Mouse (Mus musculus) adrenal gland, postnatal 25 days (tissue): Measurements from ENCODE around the gene Eef1akmt3. TPM values are rescaled to one million over a fixed set of nuclear protein-coding genes. Genes with fewer than 3 reads are reported as not detected.
"Not testable (repeated sequence)": the region's sequence is repeated elsewhere in the genome, so short reads cannot be mapped to it uniquely, and the experiment has no call there.

Experiments
- DNase-seq: peaks from one replicate; pipeline ENCODE4 v3.0.0; 2021; ENCODE audit warnings: mixed read lengths
- total RNA-seq: library from RNA; stranded (reverse); gene quantifications from 2 replicates; pipeline ENCODE4 v1.2.3, GENCODE M21; 2021

The Eef1akmt3 gene
- total RNA-seq, 1 experiment from 2014 or later, result 0.49 TPM

DNA sequence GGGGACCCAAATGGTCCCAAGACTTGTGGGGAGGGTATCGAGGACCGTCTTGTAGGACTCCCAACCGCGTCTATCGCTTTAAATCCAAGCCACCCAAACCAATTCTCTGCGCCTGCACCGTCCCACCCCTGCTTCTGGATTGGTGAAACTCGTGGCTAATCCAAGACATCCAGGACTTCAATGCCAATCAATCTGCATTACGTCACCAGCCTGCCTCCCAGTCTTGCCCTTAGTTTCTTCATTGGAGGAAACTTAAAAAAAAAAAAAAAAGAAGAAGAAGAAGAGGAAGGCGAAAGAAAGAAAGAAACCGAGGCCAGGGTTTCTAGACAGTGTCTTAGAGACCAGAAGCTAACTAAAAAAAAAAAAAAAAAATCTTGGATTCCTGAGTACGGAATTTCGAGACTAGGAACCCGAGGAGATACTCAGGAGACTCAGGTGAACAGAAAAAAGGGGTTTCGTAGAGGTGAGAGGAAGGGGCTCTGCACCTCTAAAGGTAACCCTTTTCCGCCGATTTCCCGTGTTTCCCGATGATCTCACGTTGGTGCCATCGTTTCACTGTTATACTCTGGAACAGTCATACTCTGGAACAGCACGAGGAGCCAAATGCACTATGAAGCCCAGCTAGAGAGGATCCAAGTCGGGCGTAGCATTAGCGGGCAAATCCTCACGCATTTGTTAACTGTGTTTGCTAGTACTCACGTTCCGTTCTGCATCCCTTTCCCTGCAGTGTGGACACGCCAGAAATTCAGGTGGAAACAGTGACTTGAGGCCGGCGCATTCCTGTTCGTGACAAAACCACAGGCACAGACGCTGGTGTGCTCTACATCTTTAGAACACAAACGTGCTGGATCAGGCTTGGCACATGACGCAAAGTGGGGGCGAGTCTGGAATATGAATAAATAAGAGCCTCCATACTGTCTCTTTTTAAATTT is 29.1 kb upstream of the Eef1akmt3 start, which contains the start of gene Tspan31:
Gene Tspan31 (minus strand): TSS at position 75 of the 932 bp plus-strand sequence.
- peak; percentile 84 for DNase-seq

- no peak for DNase-seq
Measured at GRCm38 (mm10) chr10:127069281-127070189, 28.2 kb upstream of the Eef1akmt3 start.

- no peak for DNase-seq
Measured at GRCm38 (mm10) chr10:127068360-127069038, 27.2 kb upstream of the Eef1akmt3 start.

GRCm38 (mm10) chr10:127066519-127067018 is 25.3 kb upstream of the Eef1akmt3 start:
- DNase-seq, result no peak

DNA sequence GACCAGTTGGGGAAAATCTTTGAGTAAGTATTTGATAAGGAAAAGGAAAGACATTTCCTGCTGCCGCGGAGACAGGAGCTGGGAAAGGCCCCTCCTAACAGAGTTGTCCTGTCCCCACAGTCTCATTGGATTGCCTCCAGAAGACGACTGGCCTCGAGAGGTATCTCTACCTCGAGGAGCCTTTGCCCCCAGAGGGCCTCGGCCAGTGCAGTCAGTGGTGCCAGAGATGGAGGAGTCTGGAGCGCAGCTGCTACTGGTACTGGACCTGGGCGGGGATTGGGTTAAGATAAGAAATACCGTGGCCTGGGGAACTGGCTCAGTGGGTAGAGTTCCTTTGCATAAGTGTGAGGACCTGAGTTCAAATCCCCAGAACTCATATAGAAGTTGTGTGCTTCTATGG is 24.7 kb upstream of the Eef1akmt3 start:
- no peak for DNase-seq

GRCm38 (mm10) chr10:127063913-127064870 is 22.9 kb upstream of the Eef1akmt3 start:
- DNase-seq, result no peak

- DNase-seq, result peak; percentile 99
Measured at GRCm38 (mm10) chr10:127063239-127063872, 22.0 kb upstream of the Eef1akmt3 start, which contains the start of gene Cdk4. Gene Cdk4, plus strand, starts transcription at chr10:127063534.

- DNase-seq, result no peak
Measured at GRCm38 (mm10) chr10:127062503-127062902, 21.2 kb upstream of the Eef1akmt3 start.

DNA sequence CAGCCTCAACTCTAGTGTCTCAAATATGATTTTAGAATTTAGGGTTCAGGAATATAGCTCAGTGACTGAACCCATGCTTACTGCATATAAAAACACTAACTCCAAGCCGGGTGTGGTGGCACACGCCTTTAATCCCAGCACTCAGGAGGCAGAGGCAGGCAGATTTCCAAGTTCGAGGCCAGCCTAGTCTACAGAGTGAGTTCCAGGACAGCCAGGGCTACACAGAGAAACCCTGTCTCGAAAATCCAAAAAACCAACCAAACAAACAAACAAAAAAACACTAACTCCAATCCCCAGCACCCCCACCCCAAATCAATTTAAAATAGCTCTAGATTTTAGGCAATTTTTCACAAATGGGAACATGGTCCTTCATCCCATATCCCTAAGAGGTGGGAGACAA is 20.8 kb upstream of the Eef1akmt3 start:
- DNase-seq, result not testable (repeated sequence)

- no peak for DNase-seq
Measured at GRCm38 (mm10) chr10:127061513-127061912, 20.2 kb upstream of the Eef1akmt3 start.

DNA sequence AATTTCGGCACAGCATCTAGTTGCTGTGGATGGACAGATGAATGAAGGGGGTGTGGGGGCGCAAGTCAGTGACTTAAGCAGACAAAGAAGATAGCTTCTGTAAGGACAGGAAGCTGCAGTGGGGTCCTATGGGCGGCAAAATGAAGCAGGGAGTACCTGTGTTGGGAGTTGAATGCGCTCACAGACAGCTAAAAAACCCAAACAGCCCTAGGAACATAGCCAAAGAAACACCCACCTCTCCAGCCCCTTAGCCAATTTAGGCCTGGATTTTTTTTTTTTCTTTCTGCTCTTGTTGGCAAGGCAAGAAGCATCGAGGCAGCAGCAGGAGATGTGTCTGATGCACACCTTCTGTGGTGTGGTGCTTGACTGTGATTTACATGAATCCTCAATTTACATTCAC is 19.8 kb upstream of the Eef1akmt3 start:
- no peak for DNase-seq

DNA sequence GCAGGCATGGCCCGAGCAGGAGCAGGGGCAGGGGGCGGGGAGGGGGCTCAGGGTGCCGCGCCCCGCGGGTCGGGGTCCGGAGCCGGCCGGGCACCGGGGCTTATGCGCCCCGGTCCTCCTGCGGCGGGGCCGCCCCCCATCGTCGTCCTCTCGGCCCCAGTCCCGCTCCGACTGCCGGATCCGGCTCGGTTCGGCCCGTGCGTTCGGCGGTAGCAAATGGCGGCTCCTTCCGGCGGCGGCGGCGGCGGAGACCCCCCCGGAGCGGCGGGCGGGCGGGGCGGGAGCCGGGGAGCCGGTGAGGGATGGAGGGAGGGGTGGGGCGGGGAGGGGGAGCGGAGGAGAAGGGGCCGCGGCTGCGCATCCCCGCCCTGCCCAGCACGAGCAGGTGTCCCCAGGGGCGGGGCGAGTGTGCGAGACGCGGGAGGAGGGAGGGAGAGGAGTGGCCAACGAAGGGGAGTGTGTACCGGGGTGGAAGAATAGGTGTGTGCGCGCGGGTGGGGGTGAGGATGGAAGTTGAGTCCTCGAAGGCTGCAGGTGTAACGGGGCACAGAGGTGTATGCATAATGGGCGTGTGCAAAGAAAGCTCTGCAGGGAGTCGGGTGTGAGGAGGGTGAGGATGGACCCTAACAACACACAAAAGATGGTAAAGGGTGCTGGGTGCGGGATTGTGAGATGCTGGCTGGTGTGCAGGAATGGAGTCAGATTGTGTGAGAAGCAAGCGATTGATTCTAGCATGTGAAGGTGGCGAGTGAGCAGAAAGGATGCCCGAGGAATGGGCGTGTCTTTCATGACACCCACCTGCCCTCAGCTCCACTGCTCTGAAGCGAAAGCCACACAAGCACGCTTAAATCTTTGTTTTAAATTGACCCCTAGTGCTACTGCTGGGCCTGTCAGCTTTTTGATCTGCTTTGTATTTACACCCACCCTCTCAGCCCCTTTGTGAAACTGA is 18.9 kb upstream of the Eef1akmt3 start, which contains the start of gene March9:
Gene March9 (minus strand): TSS at position 217 of the 949 bp plus-strand sequence.
- peak; percentile 83 for DNase-seq

DNA sequence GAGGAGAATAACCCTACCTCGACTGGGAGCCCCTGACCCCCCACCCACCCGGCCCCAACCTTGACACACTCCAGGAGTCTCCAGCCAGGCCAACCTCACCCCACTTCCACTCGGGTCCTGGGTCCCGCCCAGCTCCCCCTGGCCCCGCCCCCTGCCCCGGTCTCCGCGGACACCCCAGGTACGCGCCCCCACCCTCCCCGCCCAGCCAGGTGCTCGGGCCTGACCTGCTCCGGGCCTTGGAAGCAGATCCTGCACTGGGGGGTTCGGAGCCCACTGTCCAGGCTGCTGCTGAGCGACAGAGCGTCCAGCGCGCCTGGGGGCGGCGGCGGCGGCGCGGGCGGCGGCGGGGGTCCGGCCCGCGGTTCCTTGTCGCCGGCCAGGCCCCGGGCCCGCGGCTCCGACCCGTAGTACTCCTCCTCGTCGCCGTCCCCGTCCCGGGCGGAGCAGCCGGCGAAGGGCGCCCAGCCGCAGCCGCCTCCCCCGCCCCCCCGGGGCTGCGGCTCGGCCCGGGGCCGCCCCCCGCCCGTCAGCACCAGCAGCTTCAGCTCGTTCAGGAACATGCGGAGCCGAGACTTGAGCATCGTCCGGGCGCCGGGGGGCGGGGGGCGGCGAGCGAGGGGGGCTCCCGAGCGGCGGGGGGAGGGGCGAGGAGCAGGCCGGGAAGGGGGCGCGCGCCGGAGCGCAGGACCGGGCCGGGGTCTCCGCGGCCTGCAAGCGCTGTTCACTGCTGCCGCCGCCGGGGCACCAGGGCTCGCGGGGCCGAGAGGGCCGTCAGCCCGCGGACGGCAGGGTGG is 18.1 kb upstream of the Eef1akmt3 start:
- peak; percentile 26 for DNase-seq

- no peak for DNase-seq
Measured at GRCm38 (mm10) chr10:127058708-127059107, 17.4 kb upstream of the Eef1akmt3 start.

DNA sequence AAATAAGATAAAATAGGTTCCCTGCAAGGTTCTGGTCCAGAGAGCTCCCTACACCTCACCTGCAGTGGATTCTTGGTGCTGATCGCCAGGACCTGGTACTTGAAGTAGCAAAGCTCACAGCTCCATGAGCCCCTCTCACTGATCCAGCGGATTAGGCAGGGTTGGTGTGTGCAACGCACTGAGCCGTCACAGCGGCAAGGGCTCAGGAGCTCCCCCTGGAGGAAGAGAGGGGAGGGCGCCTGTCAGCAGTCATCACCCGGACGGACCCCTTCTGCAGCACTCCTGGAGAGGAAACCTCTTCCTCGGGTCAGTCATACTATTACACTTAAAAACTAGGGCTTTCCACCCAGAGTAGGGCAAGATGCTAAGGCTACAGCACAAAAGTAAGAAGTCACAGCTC is 16.8 kb upstream of the Eef1akmt3 start:
- peak; percentile 80 for DNase-seq

DNA sequence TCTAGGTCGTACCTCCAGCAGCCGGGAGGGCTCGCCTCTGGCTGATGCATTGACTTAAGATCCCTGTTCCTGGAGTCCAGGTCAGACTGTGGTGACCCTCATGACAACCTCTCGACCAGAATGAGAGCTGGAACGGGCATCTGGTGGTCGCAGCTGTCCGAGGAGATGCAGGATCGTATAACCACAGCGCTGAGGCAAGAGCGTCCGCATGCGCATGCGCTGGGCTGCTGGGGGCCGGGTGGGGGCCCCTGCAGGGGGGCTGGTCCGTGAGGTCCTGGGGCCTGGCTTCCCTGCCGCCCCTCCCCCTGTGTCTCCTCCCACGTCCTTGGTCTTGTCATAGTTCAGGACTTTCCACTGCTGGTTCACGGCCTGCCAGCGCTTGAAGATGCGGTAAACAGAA is 15.2 kb upstream of the Eef1akmt3 start:
- DNase-seq, result no peak

DNA sequence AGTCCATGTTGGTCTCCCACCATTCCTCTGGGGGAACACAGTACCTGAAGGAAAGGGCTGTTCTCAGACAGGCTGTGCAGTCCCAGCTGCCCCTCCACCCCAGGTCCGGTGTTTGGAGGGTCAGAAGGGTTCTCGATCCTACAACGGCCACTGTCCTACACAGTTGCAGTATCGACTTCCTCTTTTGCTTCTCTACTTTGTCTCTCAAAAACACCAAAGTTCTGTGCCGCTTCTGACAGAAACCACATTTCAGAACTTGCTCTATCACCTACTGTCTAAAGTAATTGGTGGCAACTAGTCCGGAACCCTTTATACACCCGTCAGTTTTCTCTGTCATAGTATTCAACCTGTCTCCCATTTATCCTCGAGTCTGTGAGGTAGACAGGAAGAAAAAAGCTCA is 14.1 kb upstream of the Eef1akmt3 start:
- DNase-seq, result no peak

DNA sequence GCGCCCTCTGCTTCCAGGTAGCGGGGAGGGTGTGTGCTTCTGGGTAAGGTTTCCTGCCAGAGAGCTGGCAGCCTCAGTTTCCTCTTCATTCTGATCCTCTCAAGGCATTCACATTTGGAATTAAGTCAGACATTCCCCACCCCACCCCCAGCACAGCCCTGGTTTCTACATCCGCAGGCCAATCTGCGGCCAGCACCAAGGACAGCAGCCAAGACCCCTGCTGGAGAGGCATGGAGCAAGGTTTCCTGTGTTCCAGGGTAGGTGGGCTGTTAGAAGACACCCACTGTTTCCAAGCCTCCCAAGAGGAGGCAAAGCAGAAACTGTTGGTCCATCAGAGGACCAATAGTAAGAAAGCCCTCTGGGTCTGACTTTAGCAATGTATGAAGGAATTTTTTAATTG is 13.3 kb upstream of the Eef1akmt3 start:
- DNase-seq, result no peak
